Mouse (Mus musculus) liver, embryonic 15.5 days (tissue): ENCODE measurements around the gene E130311K13Rik. TPM values are rescaled to one million over a fixed set of nuclear protein-coding genes. Genes with fewer than 3 reads are reported as not detected.

ENCODE experiments used
- ATAC-seq: fragments of 200-750 bp; cut with Nextera tagmentation; 2 replicates; pipeline ENCODE4 v1.8.0; 2017; ENCODE audit warnings: moderate number of reproducible peaks, mild to moderate bottlenecking, moderate library complexity; ENCODE audit not compliant: insufficient read depth
- H3K27ac ChIP-seq: fragments of 300-500 bp; sonication (generic); replicated peaks from 2 replicates; pipeline ENCODE4 v1.5.1; 2015; ENCODE audit warnings: mild to moderate bottlenecking, inconsistent platforms
- H3K27me3 ChIP-seq: fragments of 300-500 bp; sonication (generic); 2 replicates; pipeline ENCODE4 v1.6.1; 2015; ENCODE audit warnings: mild to moderate bottlenecking, inconsistent platforms
- H3K36me3 ChIP-seq: fragments of 300-500 bp; sonication (generic); replicated peaks from 2 replicates; pipeline ENCODE4 v1.6.1; 2015; ENCODE audit warnings: moderate library complexity, mild to moderate bottlenecking, inconsistent platforms
- H3K4me1 ChIP-seq: fragments of 300-500 bp; sonication (generic); replicated peaks from 2 replicates; pipeline ENCODE4 v1.6.1; 2015; ENCODE audit warnings: inconsistent platforms
- H3K4me2 ChIP-seq: fragments of 300-500 bp; sonication (generic); 2 replicates; pipeline ENCODE4 v1.6.1; 2015; ENCODE audit warnings: moderate library complexity, mild to moderate bottlenecking, inconsistent platforms
- H3K4me3 ChIP-seq: fragments of 300-500 bp; sonication (generic); replicated peaks from 2 replicates; pipeline ENCODE4 v1.5.1; 2015; ENCODE audit warnings: mild to moderate bottlenecking, inconsistent platforms
- H3K9ac ChIP-seq: fragments of 300-500 bp; sonication (generic); 2 replicates; pipeline ENCODE4 v1.6.1; 2015; ENCODE audit warnings: moderate library complexity, mild to moderate bottlenecking, inconsistent platforms
- H3K9me3 ChIP-seq: fragments of 300-500 bp; sonication (generic); replicated peaks from 2 replicates; pipeline ENCODE4 v1.6.1; 2016; ENCODE audit warnings: inconsistent platforms
- WGBS: fragments of 180-500 bp; shearing (Covaris S2); methylation state at CpG from one replicate; pipeline ENCODE4 v1.1.7; 2015; ENCODE audit warnings: mixed read lengths; ENCODE audit not compliant: insufficient replicate concordance; 5-methylcytosine and 5-hydroxymethylcytosine counted together
- polyA plus RNA-seq: library from polyadenylated mRNA; unstranded; fragments of >200 nt; fragmentation: Nextera tagmentation; extraction: Ambion mirVana; gene quantifications from 2 replicates; pipeline ENCODE4 v1.2.1, GENCODE M21; 2015

The E130311K13Rik gene
- 1.4 and 1.5 TPM in 2 replicates for polyA plus RNA-seq

DNA sequence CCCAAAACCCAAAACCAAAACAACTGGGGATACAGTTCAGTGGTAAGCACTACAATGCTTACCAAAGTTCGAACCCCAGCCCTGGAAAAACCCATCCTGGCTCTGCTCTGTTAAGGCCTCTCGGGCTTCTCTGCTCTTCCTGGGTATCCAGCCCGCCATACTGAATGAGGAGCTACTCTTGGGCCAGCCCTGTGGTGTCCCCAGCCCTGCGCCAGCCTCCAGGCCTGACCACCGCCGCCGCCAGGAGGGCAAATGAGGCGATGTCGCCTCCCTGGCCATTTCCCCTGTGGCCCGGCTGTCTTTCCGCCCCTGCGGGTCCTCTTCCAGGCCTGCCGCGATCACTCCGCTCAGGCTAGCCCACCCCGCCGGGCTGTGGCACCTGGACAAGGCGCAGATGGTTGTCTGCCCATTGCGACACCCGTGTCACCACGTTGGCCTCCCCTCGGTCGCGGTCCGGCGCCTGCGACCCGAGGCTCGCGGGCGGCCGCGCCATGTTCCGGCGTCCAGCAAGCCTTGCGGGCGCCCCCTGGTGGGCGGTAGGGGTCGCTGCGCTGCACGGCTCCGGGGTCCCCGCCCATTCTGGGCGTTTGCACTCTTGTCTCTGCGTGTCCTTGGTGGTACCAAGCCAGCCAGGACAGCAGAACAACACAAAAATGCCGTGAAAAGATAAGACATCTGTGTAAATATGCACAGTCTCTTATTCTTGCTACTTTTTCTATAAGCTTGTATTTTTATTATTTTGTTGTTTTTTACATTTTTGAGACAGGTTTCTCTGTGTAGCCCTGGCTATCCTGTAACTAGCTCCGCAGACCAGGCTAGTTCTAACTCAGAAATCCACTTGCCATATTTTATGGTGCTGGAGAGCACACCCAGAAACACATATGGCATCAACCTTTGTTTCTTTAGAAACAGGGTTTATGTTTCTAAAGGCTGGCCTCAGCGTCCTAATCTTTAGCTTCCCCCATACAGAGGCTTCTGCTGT is at the start of gene E130311K13Rik:
TSS of gene E130311K13Rik (minus strand) at position 595 of the 982 bp plus-strand sequence.
- Histone ChIP-seq H3K4me3 (peak within 1 kb of the TSS; percentile 71), H3K9me3 (no peaks in the 10 kb centered on the region), H3K36me3 (no peaks in the 10 kb centered on the region), H3K27me3 (no peaks in the 10 kb centered on the region), H3K4me2 (peak within 1 kb of the TSS; percentile 86), H3K4me1 (peaks cover 8% of the 10 kb centered on the region), H3K27ac (peak within 1 kb of the TSS; percentile 51), H3K9ac (peak within 1 kb of the TSS; percentile 75)
- WGBS: 5% methylated on average over 48 of the region's 48 CpGs
- peak; percentile 91 for ATAC-seq

DNA sequence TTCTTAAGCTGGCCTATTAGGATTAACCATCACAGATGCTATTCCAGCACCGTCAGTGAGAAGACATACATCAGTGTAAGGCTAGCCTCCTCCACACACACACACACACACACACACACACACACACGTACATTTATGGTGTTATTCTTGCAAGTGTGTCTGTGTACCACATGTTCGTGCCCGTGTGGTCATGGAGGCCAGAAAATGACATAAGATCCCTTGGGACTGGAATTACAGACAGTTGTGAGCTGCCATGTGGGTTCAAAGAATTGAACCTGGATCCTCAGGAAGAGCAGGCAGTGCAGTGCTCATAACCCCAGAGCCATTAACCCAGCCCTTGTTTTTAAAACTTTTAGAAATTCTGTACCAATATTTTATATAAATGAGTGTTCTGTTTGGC is 48.6 kb upstream of the E130311K13Rik start:
- Histone ChIP-seq H3K9ac (0 out of 2 replicates have a peak overlapping the region, but pooled peaks have one; percentile 18), H3K36me3 (peaks cover 26% of the 10 kb centered on the region), H3K27me3 (peaks cover 2% of the 10 kb centered on the region; the same call in 1 of the 2 replicates), H3K4me1 (peaks cover 30% of the 10 kb centered on the region), H3K4me3 (peak overlapping the region; percentile 98), H3K4me2 (peak overlapping the region; percentile 83), H3K9me3 (no peaks in the 10 kb centered on the region), H3K27ac (no peak overlapping the region)
- WGBS: 65% methylated on average over 4 of the region's 4 CpGs
- no peak for ATAC-seq

DNA sequence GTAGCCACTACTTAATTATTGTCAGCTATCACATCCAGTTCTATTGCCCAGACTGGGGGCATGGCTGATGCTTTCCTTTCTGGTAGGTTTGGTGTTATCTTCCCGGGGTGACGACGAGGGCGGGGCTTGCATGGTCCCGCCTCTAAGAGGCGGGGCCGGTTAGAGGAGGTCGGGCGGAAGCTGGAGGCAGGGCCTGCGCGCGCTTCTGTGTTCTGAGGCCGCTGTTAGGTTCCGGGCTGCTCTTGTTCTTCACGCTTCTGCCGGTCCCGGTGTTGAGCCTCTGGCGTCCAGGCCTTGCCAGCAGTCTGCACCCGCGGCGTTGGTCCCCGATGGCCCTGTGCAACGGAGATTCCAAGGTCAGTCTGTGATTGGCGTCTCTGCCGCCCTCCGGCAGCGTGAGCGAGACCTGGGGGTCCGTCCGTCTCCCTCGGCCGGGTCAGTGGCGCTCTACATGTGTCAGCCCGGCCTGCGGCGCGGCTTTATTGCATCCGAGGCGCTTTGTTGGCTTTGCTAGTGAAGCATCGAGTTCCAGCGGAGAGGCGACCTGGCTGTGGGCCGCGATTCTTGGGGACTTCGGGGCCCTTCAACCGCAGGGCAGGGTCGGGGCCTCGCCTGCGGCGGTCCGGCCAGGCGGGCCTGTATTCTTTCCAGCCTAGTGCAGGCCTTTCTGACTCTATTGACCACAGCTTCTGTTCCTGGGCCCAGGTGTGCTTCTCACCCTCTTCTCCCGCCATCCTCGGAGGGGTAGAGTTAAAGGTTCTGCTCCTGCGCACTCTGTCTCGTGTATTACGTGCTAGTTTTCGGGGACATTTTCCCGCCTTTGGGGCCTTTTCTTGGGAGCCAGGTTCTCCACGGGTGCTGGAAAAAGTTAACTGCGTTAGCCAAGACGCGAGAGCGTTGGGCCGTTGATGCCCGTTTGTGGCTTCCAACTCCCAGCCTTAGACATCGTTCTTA is 47.0 kb upstream of the E130311K13Rik start, which contains the start of gene Gmps:
TSS of gene Gmps (plus strand) at position 152 of the 954 bp plus-strand sequence.
- peak within 1 kb of the TSS; percentile 98 for H3K4me3 ChIP-seq
- ATAC-seq: peak; percentile 97
- peaks cover 11% of the 10 kb centered on the region for H3K36me3 ChIP-seq
- H3K9me3 ChIP-seq: no peaks in the 10 kb centered on the region
- H3K4me2 ChIP-seq: peak within 1 kb of the TSS; percentile 83
- peaks cover 34% of the 10 kb centered on the region for H3K4me1 ChIP-seq
- under 1% methylated on average over 67 of the region's 67 CpGs for WGBS
- H3K27me3 ChIP-seq: peaks cover 4% of the 10 kb centered on the region; the same call in 1 of the 2 replicates
- H3K9ac ChIP-seq: peak within 1 kb of the TSS; percentile 90
- peak within 1 kb of the TSS; percentile 85 for H3K27ac ChIP-seq

DNA sequence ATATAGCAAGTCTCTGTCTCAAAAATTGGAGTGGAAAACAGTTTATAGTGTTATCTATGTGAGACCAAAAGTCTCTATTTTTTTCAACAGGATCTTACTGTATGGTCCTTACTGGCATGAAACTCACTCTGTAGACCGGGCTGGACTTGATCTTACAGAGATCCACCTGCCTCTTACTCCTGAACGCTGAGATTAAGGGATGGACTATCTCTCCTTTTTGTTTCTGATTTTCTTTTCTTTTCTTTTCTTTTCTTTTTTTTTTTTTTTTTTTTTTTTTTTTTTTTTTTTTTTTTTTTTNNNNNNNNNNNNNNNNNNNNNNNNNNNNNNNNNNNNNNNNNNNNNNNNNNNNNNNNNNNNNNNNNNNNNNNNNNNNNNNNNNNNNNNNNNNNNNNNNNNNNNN is 36.7 kb upstream of the E130311K13Rik start:
- H3K9me3 ChIP-seq: no peaks in the 10 kb centered on the region
- 61% methylated on average over 2 of the region's 2 CpGs for WGBS
- H3K27ac ChIP-seq: no peak overlapping the region
- ATAC-seq: no peak
- H3K9ac ChIP-seq: no peak overlapping the region
- no peak overlapping the region for H3K4me2 ChIP-seq
- H3K4me1 ChIP-seq: peaks cover 25% of the 10 kb centered on the region
- no peak overlapping the region for H3K4me3 ChIP-seq
- no peaks in the 10 kb centered on the region for H3K36me3 ChIP-seq
- peaks cover 18% of the 10 kb centered on the region for H3K27me3 ChIP-seq

DNA sequence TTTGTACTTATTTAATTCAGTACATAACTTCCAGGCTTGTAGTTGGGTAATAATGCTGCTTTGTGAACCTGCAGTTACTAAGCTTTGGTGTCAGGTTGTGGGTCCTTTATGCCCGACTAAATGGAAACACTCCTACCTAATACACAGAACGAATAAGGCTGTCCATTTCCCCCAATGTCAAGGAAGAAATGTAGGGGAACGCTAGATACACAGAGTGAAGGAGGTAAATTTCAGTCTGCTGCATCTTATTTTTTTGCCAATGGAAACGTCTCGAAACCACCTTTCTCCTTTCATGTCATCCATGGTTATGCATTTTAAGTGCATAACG is 35.6 kb upstream of the E130311K13Rik start:
- peak overlapping the region; percentile 85 for H3K27ac ChIP-seq
- WGBS: 73% methylated on average over 6 of the region's 6 CpGs

DNA sequence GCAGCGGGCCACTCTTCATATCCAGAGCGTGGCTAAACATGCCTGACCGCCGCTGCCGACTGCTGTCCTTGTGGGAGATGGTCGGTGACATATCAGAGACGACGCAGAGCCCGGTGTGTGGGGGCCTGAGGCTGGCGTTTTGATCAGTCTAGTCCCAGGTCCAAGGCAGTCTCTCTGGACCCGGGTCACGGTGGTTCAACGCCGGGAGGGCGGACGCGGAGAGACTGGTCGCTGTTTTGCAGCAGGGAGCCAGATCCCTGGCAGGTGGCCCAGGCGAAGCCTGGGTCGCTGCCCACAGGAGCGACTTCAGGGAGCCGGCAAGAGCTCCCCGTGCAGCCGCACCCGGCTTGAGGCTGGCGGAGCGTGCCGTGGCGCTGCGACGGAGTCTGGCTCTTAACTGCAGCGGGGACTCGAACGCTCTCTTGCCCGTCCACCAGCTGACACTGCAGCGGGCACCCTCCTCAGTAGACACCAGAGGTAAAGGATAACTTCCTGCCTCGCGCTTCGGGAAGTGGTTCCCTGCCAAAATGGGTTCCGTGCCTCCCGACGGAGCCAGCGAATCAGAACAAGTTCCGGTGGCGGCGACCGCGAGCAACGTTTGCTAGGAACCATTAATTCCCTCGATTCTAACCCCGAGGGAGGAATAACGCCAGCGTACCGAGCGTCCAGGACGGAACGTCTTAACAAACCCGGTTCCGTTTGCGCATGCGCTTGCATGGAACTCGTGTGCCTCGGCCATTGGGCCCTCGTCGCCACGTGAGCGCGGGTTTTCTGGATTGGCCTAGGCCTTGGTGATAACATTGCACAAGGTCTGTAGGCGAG is 35.0 kb upstream of the E130311K13Rik start, which contains the start of gene Slc33a1:
TSS of gene Slc33a1 (minus strand) at position 669 of the 822 bp plus-strand sequence.
- peak within 1 kb of the TSS; percentile 85 for H3K27ac ChIP-seq
- H3K9me3 ChIP-seq: no peaks in the 10 kb centered on the region
- H3K4me2 ChIP-seq: peak within 1 kb of the TSS; percentile 86
- peak within 1 kb of the TSS; percentile 85 for H3K4me3 ChIP-seq
- WGBS: under 1% methylated on average over 69 of the region's 69 CpGs
- H3K4me1 ChIP-seq: peaks cover 20% of the 10 kb centered on the region
- ATAC-seq: peak; percentile 94
- peaks cover 4% of the 10 kb centered on the region; the same call in 1 of the 2 replicates for H3K36me3 ChIP-seq
- peaks cover 18% of the 10 kb centered on the region for H3K27me3 ChIP-seq
- peak within 1 kb of the TSS; percentile 84 for H3K9ac ChIP-seq

More for the DNA sequence above, 35.6 kb upstream of the E130311K13Rik start:
- H3K4me2 ChIP-seq: peak overlapping the region; percentile 86
- peak overlapping the region; percentile 85 for H3K4me3 ChIP-seq
- no peak overlapping the region for H3K9ac ChIP-seq
- H3K9me3 ChIP-seq: no peaks in the 10 kb centered on the region
- ATAC-seq: no peak
- no peaks in the 10 kb centered on the region for H3K36me3 ChIP-seq
- peaks cover 20% of the 10 kb centered on the region for H3K4me1 ChIP-seq
- peaks cover 18% of the 10 kb centered on the region for H3K27me3 ChIP-seq

DNA sequence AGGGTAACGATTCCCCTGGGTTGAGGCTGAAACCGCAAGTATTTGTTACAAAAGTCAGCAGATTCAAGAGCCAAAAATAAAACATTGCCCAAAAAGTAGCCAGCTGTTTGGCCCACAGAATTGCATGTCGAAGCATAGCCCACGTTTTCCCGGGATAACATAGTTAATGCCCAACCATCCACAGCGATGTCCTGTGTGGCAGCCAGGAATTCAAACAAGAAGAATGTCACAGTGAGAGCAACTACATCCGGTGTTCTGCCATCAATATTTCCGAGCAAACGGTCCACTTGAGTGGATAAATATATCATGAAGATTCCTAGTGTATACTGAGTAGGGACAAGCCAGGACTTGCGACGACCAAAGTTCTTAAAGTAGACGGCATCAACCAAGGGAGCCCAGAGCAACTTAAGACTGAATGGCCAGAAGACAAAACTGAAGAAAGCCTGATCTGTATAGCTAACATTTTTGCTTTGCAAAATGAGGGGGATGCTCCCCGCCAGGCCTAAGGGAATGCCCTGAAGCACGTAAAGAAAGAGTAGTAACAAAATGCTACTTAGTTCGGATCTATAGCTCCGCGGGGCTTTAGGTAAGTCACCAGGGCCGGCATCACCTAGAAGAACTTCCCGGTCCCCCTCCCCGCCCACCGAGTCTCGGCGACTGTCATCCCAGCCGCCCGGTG is 34.3 kb upstream of the E130311K13Rik start:
- H3K4me2 ChIP-seq: peak overlapping the region; percentile 86
- H3K4me1 ChIP-seq: peaks cover 20% of the 10 kb centered on the region
- H3K9me3 ChIP-seq: no peaks in the 10 kb centered on the region
- peaks cover 4% of the 10 kb centered on the region; the same call in 1 of the 2 replicates for H3K36me3 ChIP-seq
- H3K4me3 ChIP-seq: peak overlapping the region; percentile 85
- H3K9ac ChIP-seq: peak overlapping the region; percentile 84
- H3K27ac ChIP-seq: peak overlapping the region; percentile 85
- 4% methylated on average over 25 of the region's 25 CpGs for WGBS
- ATAC-seq: no peak
- peaks cover 14% of the 10 kb centered on the region for H3K27me3 ChIP-seq

DNA sequence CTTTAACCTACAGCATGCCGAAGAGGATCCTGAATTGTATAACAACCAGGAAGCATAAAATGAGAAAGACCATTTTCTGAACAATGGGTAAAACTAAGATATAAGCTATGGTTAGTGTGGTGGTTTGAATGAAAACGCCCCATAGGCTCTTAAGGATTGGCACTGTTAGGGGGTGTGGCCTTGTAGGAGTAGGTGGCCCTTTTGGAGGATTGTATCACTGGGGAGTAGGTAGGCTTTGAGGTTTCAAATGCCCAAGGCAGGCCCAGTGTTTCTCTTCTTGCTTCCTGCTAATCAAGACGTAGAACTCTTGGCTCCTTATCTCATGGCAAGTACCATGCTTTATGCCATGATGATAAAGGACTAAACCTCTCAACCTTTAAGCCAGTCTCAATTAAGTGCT is 20.6 kb upstream of the E130311K13Rik start:
- no peaks in the 10 kb centered on the region for H3K27me3 ChIP-seq
- WGBS: 45% methylated on average over 3 of the region's 3 CpGs
- no peak overlapping the region for H3K4me3 ChIP-seq
- H3K9me3 ChIP-seq: no peaks in the 10 kb centered on the region
- ATAC-seq: peak; percentile 34; the same call in 1 of the 2 replicates
- H3K9ac ChIP-seq: no peak overlapping the region
- H3K4me1 ChIP-seq: no peaks in the 10 kb centered on the region; the same call in 1 of the 2 replicates
- H3K4me2 ChIP-seq: no peak overlapping the region
- H3K36me3 ChIP-seq: peaks cover 8% of the 10 kb centered on the region; the same call in 1 of the 2 replicates
- no peak overlapping the region for H3K27ac ChIP-seq

DNA sequence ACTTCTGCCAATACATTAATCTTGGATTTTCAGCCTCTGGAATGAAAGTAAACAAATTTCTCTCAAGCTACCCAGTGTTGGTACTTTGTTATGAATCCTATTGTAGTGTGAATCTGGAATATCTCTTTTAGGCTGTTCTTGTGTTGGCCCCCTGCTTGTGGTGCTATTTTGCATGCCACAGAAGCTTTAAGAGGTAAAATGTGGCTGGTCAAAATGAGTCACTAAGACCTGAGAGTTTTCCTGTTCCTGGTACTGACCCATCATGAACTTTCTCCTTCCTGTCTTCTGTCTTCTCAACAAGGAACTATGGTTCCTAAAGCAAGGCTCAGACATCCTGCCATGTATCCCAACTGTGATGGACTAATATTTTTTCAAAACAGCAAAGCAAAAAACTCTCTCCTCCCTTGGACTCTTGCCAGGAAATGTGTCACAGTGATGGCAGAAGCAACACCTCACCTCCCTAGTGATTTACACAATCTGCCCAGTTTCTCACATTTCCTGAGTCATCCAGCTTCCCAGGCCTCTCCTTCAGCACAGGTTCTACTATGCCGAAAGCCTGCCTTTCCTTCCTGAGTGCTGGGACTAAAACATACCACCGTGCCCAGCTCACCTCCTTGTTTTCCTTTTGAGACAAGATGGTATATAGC is 12.1 kb upstream of the E130311K13Rik start:
- Histone ChIP-seq H3K27ac (no peak overlapping the region), H3K36me3 (peaks cover 9% of the 10 kb centered on the region; the same call in 1 of the 2 replicates), H3K4me1 (no peaks in the 10 kb centered on the region), H3K9me3 (no peaks in the 10 kb centered on the region), H3K4me3 (no peak overlapping the region), H3K27me3 (no peaks in the 10 kb centered on the region), H3K9ac (no peak overlapping the region), H3K4me2 (no peak overlapping the region)
- 66% methylated on average over 2 of the region's 2 CpGs for WGBS
- no peak for ATAC-seq
